Mouse (Mus musculus) central nervous system, embryonic 18 days (tissue): ENCODE measurements around the gene Sbpl. TPM values are rescaled to one million over a fixed set of nuclear protein-coding genes. Genes with fewer than 3 reads are reported as not detected.

Experiments used
- polyA plus RNA-seq: library from polyadenylated mRNA; depleted of rRNA; stranded (reverse); fragments of >200 nt; gene quantifications from 2 replicates; pipeline ENCODE4 v1.2.3, GENCODE M21; 2012; rRNA removed

Sbpl gene
- polyA plus RNA-seq, result not detected in 2 replicates

DNA sequence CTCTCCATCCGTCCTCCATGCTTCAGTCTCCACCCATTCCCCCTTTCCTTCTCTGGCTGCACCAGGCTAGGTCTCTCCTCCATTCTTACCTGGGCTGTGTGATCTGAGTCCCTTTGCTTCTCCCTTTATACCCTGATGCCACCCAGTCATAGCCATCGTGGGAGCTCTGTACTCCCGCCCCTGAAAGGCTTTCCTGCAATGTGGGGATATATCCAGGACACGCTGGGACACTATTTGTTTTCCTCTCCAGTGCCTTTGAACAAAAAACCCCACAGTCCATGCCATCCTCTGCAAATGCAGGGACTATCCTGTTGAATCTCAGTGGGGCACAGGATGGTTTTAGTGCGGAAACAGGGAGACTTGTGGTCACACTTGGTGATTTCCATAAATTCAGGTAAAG lies at the start of gene Sbpl:
Gene Sbpl (minus strand): TSS at position 101 of the 400 bp plus-strand sequence.

DNA sequence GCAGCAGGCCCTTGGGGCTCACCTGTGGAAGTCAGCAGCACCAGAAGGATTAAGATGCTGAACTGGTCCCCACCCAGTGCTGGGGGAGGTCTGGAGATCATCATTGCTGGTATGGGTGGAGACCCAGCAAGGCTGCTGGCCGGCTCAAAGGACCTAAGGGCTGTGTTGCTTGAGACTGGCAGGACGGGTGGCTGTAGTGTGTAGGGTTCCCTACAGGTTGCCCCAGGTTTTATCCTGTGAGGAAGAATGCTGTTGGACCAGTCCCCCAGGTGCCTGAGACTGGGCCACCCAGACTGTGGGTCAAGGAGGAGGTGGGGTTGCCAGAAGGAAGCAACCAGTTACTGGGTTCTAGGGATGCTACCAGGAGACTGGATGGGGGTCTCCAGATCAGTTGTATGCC lies 42.8 kb upstream of the Sbpl start, which contains the start of gene Prss22:
Gene Prss22 (minus strand): TSS at position 200 of the 400 bp plus-strand sequence.

GRCm38 (mm10) chr17:23980297-23980909 lies 25.3 kb upstream of the Sbpl start, which contains the start of gene Prss30:
Prss30 (minus strand) TSS chr17:23980566.

GRCm38 (mm10) chr17:23941372-23941771 lies 13.7 kb downstream of the Sbpl start, which contains the start of gene Sbp:
Sbp (plus strand) TSS chr17:23941672.

GRCm38 (mm10) chr17:23917158-23917557 lies 37.9 kb downstream of the Sbpl start, which contains the start of gene Dcpp3:
Dcpp3 (plus strand) TSS chr17:23917458.

Other genes with a start within 250 kb of the Sbpl start
- gene 1520401A03Rik, start 232.5 kb downstream of the Sbpl start, polyA plus RNA-seq, result 0.17 and 0.32 TPM in 2 replicates
- gene Pkmyt1, start 228.9 kb downstream of the Sbpl start, polyA plus RNA-seq, result 19.8 and 20.8 TPM in 2 replicates
- 33.9 and 34.7 TPM in 2 replicates for gene Paqr4, start 214.4 kb downstream of the Sbpl start, polyA plus RNA-seq
- gene Kremen2, start 209.4 kb downstream of the Sbpl start, polyA plus RNA-seq, result 1.3 and 1.6 TPM in 2 replicates
- gene Flywch1, start 183.7 kb downstream of the Sbpl start, polyA plus RNA-seq, result 80.5 and 83.9 TPM in 2 replicates
- gene Flywch2, start 169.2 kb downstream of the Sbpl start, polyA plus RNA-seq, result 46.4 and 59.7 TPM in 2 replicates
- gene Srrm2, start 164.7 kb downstream of the Sbpl start, polyA plus RNA-seq, result 446 and 518 TPM in 2 replicates
- gene Elob, start 126.1 kb downstream of the Sbpl start, polyA plus RNA-seq, result 883 and 917 TPM in 2 replicates
- gene Prss33, start 119.2 kb downstream of the Sbpl start, polyA plus RNA-seq, result 0.26 and 0.27 TPM in 2 replicates
- 1.6 and 1.8 TPM in 2 replicates for gene Prss32, start 111.4 kb downstream of the Sbpl start, polyA plus RNA-seq
- 1.6 and 1.7 TPM in 2 replicates for gene Prss41, start 111.1 kb downstream of the Sbpl start, polyA plus RNA-seq
- gene Prss21, start 87.2 kb downstream of the Sbpl start, polyA plus RNA-seq, result not detected in 2 replicates
- not detected in 2 replicates for gene Dcpp1, start 74.4 kb downstream of the Sbpl start, polyA plus RNA-seq
- gene Dcpp2, start 74.4 kb downstream of the Sbpl start, polyA plus RNA-seq, result not detected in 2 replicates
- not detected in 2 replicates for gene Dcpp3, start 37.8 kb downstream of the Sbpl start, polyA plus RNA-seq
- gene Sbp, start 13.6 kb downstream of the Sbpl start, polyA plus RNA-seq, result not detected in 2 replicates
- 0.45 and 0.56 TPM in 2 replicates for gene Prss30, start 25.3 kb upstream of the Sbpl start, polyA plus RNA-seq
- gene Prss22, start 42.8 kb upstream of the Sbpl start, polyA plus RNA-seq, result 3.5 TPM in 1 of 2 replicates, not detected in the other
- 11.0 TPM in 1 of 2 replicates, not detected in the other for gene Prss27, start 82.9 kb upstream of the Sbpl start, polyA plus RNA-seq
- gene Kctd5, start 118.2 kb upstream of the Sbpl start, polyA plus RNA-seq, result 76.6 and 78.1 TPM in 2 replicates
- 28.3 and 29.4 TPM in 2 replicates for gene Pdpk1, start 195.7 kb upstream of the Sbpl start, polyA plus RNA-seq
- gene Amdhd2, start 208.5 kb upstream of the Sbpl start, polyA plus RNA-seq, result 28.0 and 29.8 TPM in 2 replicates
- 1,667 and 1,726 TPM in 2 replicates for gene Atp6v0c, start 214.4 kb upstream of the Sbpl start, polyA plus RNA-seq